Mouse (Mus musculus) cortical plate, adult 2 months (tissue): ENCODE data around the gene Aspn. TPM values are rescaled to one million over a fixed set of nuclear protein-coding genes. Genes with fewer than 3 reads are reported as not detected.
"Not testable (repeated sequence)": the region's sequence is repeated elsewhere in the genome, so short reads cannot be mapped to it uniquely, and the experiment has no call there.

Source experiments
- H3K27ac ChIP-seq: fragments of 200-500 bp; 2 replicates; pipeline ENCODE4 v1.5.1; 2012; ENCODE audit warnings: low read length, control low read depth, inconsistent platforms; ENCODE audit not compliant: insufficient read depth
- H3K4me1 ChIP-seq: fragments of 200-500 bp; 2 replicates; pipeline ENCODE4 v1.6.1; 2011; ENCODE audit warnings: low read length; ENCODE audit not compliant: control insufficient read depth, insufficient read depth
- H3K4me3 ChIP-seq: fragments of 200-500 bp; 2 replicates; pipeline ENCODE4 v1.5.1; 2011; ENCODE audit warnings: mild to moderate bottlenecking, low read length, control low read depth; ENCODE audit not compliant: insufficient read depth
- CTCF ChIP-seq: fragments of 200-500 bp; IDR thresholded peaks from 2 replicates; pipeline ENCODE4 v1.5.1; 2011; ENCODE audit warnings: mild to moderate bottlenecking, control low read depth, low read length; ENCODE audit not compliant: insufficient read depth; ENCODE audit errors: extremely low read depth
- POLR2A ChIP-seq: fragments of 200-500 bp; IDR thresholded peaks from 2 replicates; pipeline ENCODE4 v1.6.1; 2011; ENCODE audit warnings: mild to moderate bottlenecking, low read length, control low read depth; ENCODE audit not compliant: insufficient read depth; ENCODE audit errors: extremely low read depth
- polyA plus RNA-seq: library from polyadenylated mRNA; depleted of rRNA; stranded (reverse); fragments of >200 nt; gene quantifications from 2 replicates; pipeline ENCODE4 v1.2.3, GENCODE M21; 2012; rRNA removed

The Aspn gene
- polyA plus RNA-seq, 1 experiment, result 1.2 TPM

- Histone ChIP-seq H3K4me1 (no peaks in the 10 kb centered on the region), H3K27ac (no peak overlapping the region), H3K4me3 (no peak overlapping the region)
- TF ChIP-seq CTCF (no peak), POLR2A (no peak)
These were observed 39.6 kb downstream of the Aspn start for GRCm38 (mm10) chr13:49583859-49584258.

GRCm38 (mm10) chr13:49584307-49585005 is 40.2 kb downstream of the Aspn start:
- no peaks in the 10 kb centered on the region for H3K4me1 ChIP-seq
- H3K27ac ChIP-seq, result no peak overlapping the region
- H3K4me3 ChIP-seq, result no peak overlapping the region
- TF ChIP-seq CTCF (no peak), POLR2A (no peak)

GRCm38 (mm10) chr13:49586062-49586461 is 41.8 kb downstream of the Aspn start:
- no peaks in the 10 kb centered on the region for H3K4me1 ChIP-seq
- no peak overlapping the region for H3K27ac ChIP-seq
- no peak overlapping the region for H3K4me3 ChIP-seq
- TF ChIP-seq CTCF, result no peak
- TF ChIP-seq POLR2A, result no peak

GRCm38 (mm10) chr13:49602541-49602940 is 58.3 kb downstream of the Aspn start:
- not testable (repeated sequence) for H3K4me1 ChIP-seq, H3K27ac ChIP-seq, H3K4me3 ChIP-seq

- H3K4me1 ChIP-seq, result no peaks in the 10 kb centered on the region
- TF ChIP-seq CTCF (no peak), POLR2A (no peak)
- H3K27ac ChIP-seq, result no peak overlapping the region
- H3K4me3 ChIP-seq, result no peak overlapping the region
These were observed 59.4 kb downstream of the Aspn start for GRCm38 (mm10) chr13:49603603-49604002.

GRCm38 (mm10) chr13:49607714-49608113 is 63.5 kb downstream of the Aspn start, which contains the start of gene Ogn:
Gene Ogn (plus strand): TSS chr13:49608046.
- Histone ChIP-seq H3K27ac (no peak within 1 kb of the TSS), H3K4me3 (no peak within 1 kb of the TSS), H3K4me1 (no peaks in the 10 kb centered on the region)
- TF ChIP-seq POLR2A (no peak), CTCF (no peak)

GRCm38 (mm10) chr13:49608589-49609322 is 64.5 kb downstream of the Aspn start:
- Histone ChIP-seq H3K4me1 (no peaks in the 10 kb centered on the region), H3K27ac (no peak overlapping the region), H3K4me3 (no peak overlapping the region)
- no peak for TF ChIP-seq POLR2A
- TF ChIP-seq CTCF, result no peak

GRCm38 (mm10) chr13:49617021-49617420 is 72.8 kb downstream of the Aspn start:
- TF ChIP-seq POLR2A (no peak), CTCF (no peak)

More at GRCm38 (mm10) chr13:49617021-49617420, 72.8 kb downstream of the Aspn start:
- Histone ChIP-seq H3K4me3 (no peak overlapping the region), H3K27ac (no peak overlapping the region), H3K4me1 (no peaks in the 10 kb centered on the region)

Other genes starting within 250 kb of the Aspn start
- 5.8 and 6.2 TPM in 2 replicates for gene Fgd3, start 224.1 kb upstream of the Aspn start, polyA plus RNA-seq
- gene Bicd2, start 202.9 kb upstream of the Aspn start, polyA plus RNA-seq, result 49.5 and 52.0 TPM in 2 replicates
- 11.2 and 12.3 TPM in 2 replicates for gene Ippk, start 123.2 kb upstream of the Aspn start, polyA plus RNA-seq
- 0.38 and 0.40 TPM in 2 replicates for gene Tes3-ps, start 51.1 kb upstream of the Aspn start, polyA plus RNA-seq
- 3.5 and 3.8 TPM in 2 replicates for gene Ecm2, start 39.6 kb upstream of the Aspn start, polyA plus RNA-seq
- 1.6 and 1.9 TPM in 2 replicates for gene Omd, start 38.0 kb downstream of the Aspn start, polyA plus RNA-seq
- 5.7 and 7.6 TPM in 2 replicates for gene Ogn, start 63.6 kb downstream of the Aspn start, polyA plus RNA-seq
- 0.92 and 1.1 TPM in 2 replicates for gene Cenpp, start 108.3 kb downstream of the Aspn start, polyA plus RNA-seq
- 10.6 and 11.3 TPM in 2 replicates for gene Nol8, start 108.6 kb downstream of the Aspn start, polyA plus RNA-seq
- gene Iars, start 137.7 kb downstream of the Aspn start, polyA plus RNA-seq, result 36.0 and 37.5 TPM in 2 replicates